Mouse (Mus musculus): Measurements from ENCODE around the gene Casz1. TPM values are rescaled to one million over a fixed set of nuclear protein-coding genes. Genes with fewer than 3 reads are reported as not detected.

Gene Casz1
- polyA plus RNA-seq, 1 experiment from 2014 or later = 7.8 TPM

GRCm38 (mm10) chr4:148940674-148941211 lies 136.5 kb downstream of the Casz1 start:
- Histone ChIP-seq H3K27me3 (replicated peaks; ENCODE audit: control insufficient read depth, insufficient read depth, low read length) (peaks cover 27% of the 10 kb centered on the region), H3K9ac (ENCODE audit: low read depth, low read length) (no peak overlapping the region), H3K36me3 (ENCODE audit: control insufficient read depth, insufficient read depth, low read length) (no peaks in the 10 kb centered on the region), H3K9me3 (ENCODE audit: control insufficient read depth, low read length) (no peaks in the 10 kb centered on the region), H3K4me1 (ENCODE audit: control insufficient read depth, insufficient read depth, low read length) (peaks cover 14% of the 10 kb centered on the region), H3K4me2 (ENCODE audit: low read depth, low read length) (peak overlapping the region; percentile 40), H3K4me3 (ENCODE audit: low read depth, low read length) (peak overlapping the region; percentile 1; the same call in 1 of the 2 replicates), H3K27ac (replicated peaks; ENCODE audit: low read depth, low read length) (no peak overlapping the region)
- DNase-seq (ENCODE audit: low spot score) (peak; percentile 90), ATAC-seq (ENCODE audit: low read depth) (peak; percentile 95)
- WGBS = 7% methylated on average over 25 of the region's 25 CpGs

- 47% methylated on average over 11 of the region's 11 CpGs for WGBS
- ATAC-seq (ENCODE audit: low read depth) = no peak; the same call in 1 of the 2 replicates
- no peak for DNase-seq (ENCODE audit: low spot score)
- Histone ChIP-seq H3K4me3 (ENCODE audit: low read depth, low read length) (no peak overlapping the region), H3K27ac (replicated peaks; ENCODE audit: low read depth, low read length) (no peak overlapping the region), H3K4me1 (ENCODE audit: control insufficient read depth, insufficient read depth, low read length) (peaks cover 14% of the 10 kb centered on the region), H3K9me3 (ENCODE audit: control insufficient read depth, low read length) (no peaks in the 10 kb centered on the region), H3K9ac (ENCODE audit: low read depth, low read length) (no peak overlapping the region), H3K36me3 (ENCODE audit: control insufficient read depth, insufficient read depth, low read length) (no peaks in the 10 kb centered on the region), H3K27me3 (replicated peaks; ENCODE audit: control insufficient read depth, insufficient read depth, low read length) (peaks cover 25% of the 10 kb centered on the region), H3K4me2 (ENCODE audit: low read depth, low read length) (no peak overlapping the region)
These were observed 137.1 kb downstream of the Casz1 start for GRCm38 (mm10) chr4:148941321-148941720.

GRCm38 (mm10) chr4:148943099-148943498 lies 138.9 kb downstream of the Casz1 start:
- 22% methylated on average over 5 of the region's 5 CpGs for WGBS
- Histone ChIP-seq H3K4me3 (ENCODE audit: low read depth, low read length) (no peak overlapping the region), H3K36me3 (ENCODE audit: control insufficient read depth, insufficient read depth, low read length) (no peaks in the 10 kb centered on the region), H3K4me2 (ENCODE audit: low read depth, low read length) (no peak overlapping the region), H3K9me3 (ENCODE audit: control insufficient read depth, low read length) (no peaks in the 10 kb centered on the region), H3K27me3 (replicated peaks; ENCODE audit: control insufficient read depth, insufficient read depth, low read length) (peaks cover 25% of the 10 kb centered on the region), H3K9ac (ENCODE audit: low read depth, low read length) (no peak overlapping the region), H3K27ac (replicated peaks; ENCODE audit: low read depth, low read length) (no peak overlapping the region), H3K4me1 (ENCODE audit: control insufficient read depth, insufficient read depth, low read length) (peaks cover 14% of the 10 kb centered on the region)
- DNase-seq (ENCODE audit: low spot score) (no peak), ATAC-seq (ENCODE audit: low read depth) (no peak)

GRCm38 (mm10) chr4:148945476-148945881 lies 141.2 kb downstream of the Casz1 start:
- Histone ChIP-seq H3K27ac (replicated peaks; ENCODE audit: low read depth, low read length) (no peak overlapping the region), H3K27me3 (replicated peaks; ENCODE audit: control insufficient read depth, insufficient read depth, low read length) (peaks cover 27% of the 10 kb centered on the region), H3K9ac (ENCODE audit: low read depth, low read length) (no peak overlapping the region), H3K36me3 (ENCODE audit: control insufficient read depth, insufficient read depth, low read length) (no peaks in the 10 kb centered on the region), H3K4me3 (ENCODE audit: low read depth, low read length) (no peak overlapping the region), H3K9me3 (ENCODE audit: control insufficient read depth, low read length) (no peaks in the 10 kb centered on the region), H3K4me2 (ENCODE audit: low read depth, low read length) (no peak overlapping the region), H3K4me1 (ENCODE audit: control insufficient read depth, insufficient read depth, low read length) (peaks cover 9% of the 10 kb centered on the region)
- no peak for DNase-seq (ENCODE audit: low spot score)
- ATAC-seq (ENCODE audit: low read depth) = no peak
- 62% methylated on average over 2 of the region's 4 CpGs for WGBS

- no peaks in the 10 kb centered on the region for H3K9me3 ChIP-seq (ENCODE audit: control insufficient read depth, low read length)
- H3K4me2 ChIP-seq (ENCODE audit: low read depth, low read length) = no peak overlapping the region
- H3K9ac ChIP-seq (ENCODE audit: low read depth, low read length) = no peak overlapping the region
- no peak overlapping the region for H3K4me3 ChIP-seq (ENCODE audit: low read depth, low read length)
- H3K27ac ChIP-seq (replicated peaks; ENCODE audit: low read depth, low read length) = no peak overlapping the region
- no peak for ATAC-seq (ENCODE audit: low read depth)
- H3K4me1 ChIP-seq (ENCODE audit: control insufficient read depth, insufficient read depth, low read length) = peaks cover 10% of the 10 kb centered on the region
- WGBS = 87% methylated on average over 8 of the region's 8 CpGs
- no peaks in the 10 kb centered on the region for H3K36me3 ChIP-seq (ENCODE audit: control insufficient read depth, insufficient read depth, low read length)
- DNase-seq (ENCODE audit: low spot score) = no peak
- peaks cover 25% of the 10 kb centered on the region for H3K27me3 ChIP-seq (replicated peaks; ENCODE audit: control insufficient read depth, insufficient read depth, low read length)
These were observed 141.8 kb downstream of the Casz1 start for GRCm38 (mm10) chr4:148946071-148946470.

- H3K4me3 ChIP-seq (ENCODE audit: low read depth, low read length) = no peak overlapping the region
- ATAC-seq (ENCODE audit: low read depth) (peak; percentile 31; the same call in 1 of the 2 replicates), DNase-seq (ENCODE audit: low spot score) (no peak)
- H3K36me3 ChIP-seq (ENCODE audit: control insufficient read depth, insufficient read depth, low read length) = no peaks in the 10 kb centered on the region
- WGBS = 41% methylated on average over 7 of the region's 10 CpGs
- H3K27me3 ChIP-seq (replicated peaks; ENCODE audit: control insufficient read depth, insufficient read depth, low read length) = peaks cover 34% of the 10 kb centered on the region
- no peak overlapping the region for H3K9ac ChIP-seq (ENCODE audit: low read depth, low read length)
- peaks cover 25% of the 10 kb centered on the region for H3K4me1 ChIP-seq (ENCODE audit: control insufficient read depth, insufficient read depth, low read length)
- H3K27ac ChIP-seq (replicated peaks; ENCODE audit: low read depth, low read length) = no peak overlapping the region
- H3K4me2 ChIP-seq (ENCODE audit: low read depth, low read length) = no peak overlapping the region
- H3K9me3 ChIP-seq (ENCODE audit: control insufficient read depth, low read length) = no peaks in the 10 kb centered on the region
These were observed 143.7 kb downstream of the Casz1 start for GRCm38 (mm10) chr4:148947833-148948388.

- Histone ChIP-seq H3K4me2 (ENCODE audit: low read depth, low read length) (no peak overlapping the region), H3K27me3 (replicated peaks; ENCODE audit: control insufficient read depth, insufficient read depth, low read length) (peaks cover 49% of the 10 kb centered on the region), H3K27ac (replicated peaks; ENCODE audit: low read depth, low read length) (no peak overlapping the region), H3K4me3 (ENCODE audit: low read depth, low read length) (no peak overlapping the region), H3K4me1 (ENCODE audit: control insufficient read depth, insufficient read depth, low read length) (peaks cover 25% of the 10 kb centered on the region), H3K36me3 (ENCODE audit: control insufficient read depth, insufficient read depth, low read length) (no peaks in the 10 kb centered on the region), H3K9ac (ENCODE audit: low read depth, low read length) (no peak overlapping the region), H3K9me3 (ENCODE audit: control insufficient read depth, low read length) (no peaks in the 10 kb centered on the region)
- no peak for DNase-seq (ENCODE audit: low spot score)
- ATAC-seq (ENCODE audit: low read depth) = 0 out of 2 replicates have a peak, but pooled peaks have one; percentile 8
- WGBS = 58% methylated on average over 6 of the region's 6 CpGs
These were observed 146.3 kb downstream of the Casz1 start for GRCm38 (mm10) chr4:148950487-148950886.

- ATAC-seq (ENCODE audit: low read depth) = peak; percentile 68
- peak; percentile 91 for DNase-seq (ENCODE audit: low spot score)
- Histone ChIP-seq H3K9me3 (ENCODE audit: control insufficient read depth, low read length) (no peaks in the 10 kb centered on the region), H3K9ac (ENCODE audit: low read depth, low read length) (peak overlapping the region; percentile 32; the same call in 1 of the 2 replicates), H3K4me2 (ENCODE audit: low read depth, low read length) (peak overlapping the region; percentile 68), H3K4me1 (ENCODE audit: control insufficient read depth, insufficient read depth, low read length) (peaks cover 25% of the 10 kb centered on the region), H3K27me3 (replicated peaks; ENCODE audit: control insufficient read depth, insufficient read depth, low read length) (peaks cover 51% of the 10 kb centered on the region), H3K27ac (replicated peaks; ENCODE audit: low read depth, low read length) (no peak overlapping the region), H3K36me3 (ENCODE audit: control insufficient read depth, insufficient read depth, low read length) (no peaks in the 10 kb centered on the region), H3K4me3 (ENCODE audit: low read depth, low read length) (peak overlapping the region; percentile 37; the same call in 1 of the 2 replicates)
- 30% methylated on average over 24 of the region's 25 CpGs for WGBS
These were observed 146.9 kb downstream of the Casz1 start for GRCm38 (mm10) chr4:148950932-148951650.

Data from embryonic facial prominence, embryonic 14.5 days (tissue).